Mouse (Mus musculus): Measurements from ENCODE around the gene L2hgdh. TPM values are rescaled to one million over a fixed set of nuclear protein-coding genes. Genes with fewer than 3 reads are reported as not detected.

The L2hgdh gene
- polyA plus RNA-seq, 1 experiment, result 0.05 TPM

DNA sequence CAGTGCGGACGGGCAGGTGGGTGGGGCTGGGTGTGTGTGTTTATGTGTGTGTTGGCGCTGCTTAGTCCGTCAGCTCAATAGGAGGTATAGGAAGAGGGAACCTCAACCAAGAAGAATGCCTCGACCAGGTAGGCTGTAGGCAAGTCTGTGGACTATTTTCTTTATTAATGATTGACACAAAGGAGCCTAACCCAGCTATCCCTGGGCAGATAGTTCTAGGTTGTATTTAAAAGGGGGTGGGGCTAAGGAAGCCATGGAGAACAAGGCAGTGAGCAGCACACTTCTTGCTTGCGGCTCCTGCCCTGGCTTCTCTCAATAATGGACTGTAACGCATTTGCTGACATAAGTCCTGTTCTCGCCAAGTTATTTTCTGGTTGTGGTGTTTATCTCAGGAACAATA lies 75.2 kb downstream of the L2hgdh start:
- TF ChIP-seq GATA1 (IDR thresholded peaks at IDR 0.05; ENCODE audit: low read length) (no peak), TAL1 (IDR thresholded peaks at IDR 0.05; ENCODE audit: low read length) (no peak)
- Histone ChIP-seq H3K4me1 (ENCODE audit: control insufficient read depth) (no peaks in the 10 kb centered on the region), H3K4me3 (replicated peaks) (no peak overlapping the region), H3K9me3 (ENCODE audit: control insufficient read depth, low read length) (no peaks in the 10 kb centered on the region), H3K36me3 (ENCODE audit: control insufficient read depth) (peaks cover 13% of the 10 kb centered on the region), H3K27me3 (ENCODE audit: control insufficient read depth) (no peaks in the 10 kb centered on the region)

DNA sequence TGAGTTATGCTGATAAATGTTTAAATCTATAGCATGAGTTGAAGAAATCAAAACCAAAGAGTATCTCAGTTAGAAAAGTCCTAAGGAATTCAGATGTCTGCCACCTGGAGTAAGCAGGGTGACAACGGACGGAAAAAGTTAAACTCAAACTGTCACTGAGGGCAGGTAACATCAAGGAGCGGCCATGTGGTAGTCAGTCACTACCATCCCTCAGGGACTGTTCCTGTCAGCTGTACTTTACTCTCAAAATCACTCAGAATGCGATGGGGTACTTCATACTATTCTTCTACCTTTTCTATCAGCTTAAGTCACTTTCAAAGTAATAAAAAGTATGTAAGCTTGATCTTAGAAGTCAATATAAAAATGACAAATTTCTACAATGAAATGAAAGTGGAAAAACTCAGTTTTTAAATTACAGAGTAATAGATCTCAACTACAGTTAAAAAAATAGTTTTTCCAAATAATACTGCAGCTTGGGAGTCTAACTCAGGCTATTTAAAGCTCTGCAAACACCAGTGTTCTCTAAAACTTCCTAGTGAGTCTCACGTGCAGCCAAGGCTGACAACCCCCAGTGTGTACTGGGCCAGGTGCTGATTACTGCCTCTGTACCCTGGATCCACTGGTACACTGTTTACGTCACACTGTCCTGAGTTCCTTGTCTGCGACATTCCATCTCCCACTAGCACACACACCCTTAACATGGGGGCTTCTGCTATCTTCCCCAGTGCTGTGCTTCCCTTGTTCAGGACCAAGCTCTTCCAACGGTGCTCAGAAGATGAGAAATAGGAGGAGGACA lies 78.7 kb downstream of the L2hgdh start:
- no peaks in the 10 kb centered on the region for H3K4me1 ChIP-seq (ENCODE audit: control insufficient read depth)
- H3K9me3 ChIP-seq (ENCODE audit: control insufficient read depth, low read length), result no peaks in the 10 kb centered on the region
- H3K27me3 ChIP-seq (ENCODE audit: control insufficient read depth), result no peaks in the 10 kb centered on the region
- H3K36me3 ChIP-seq (ENCODE audit: control insufficient read depth), result peaks cover 16% of the 10 kb centered on the region
- TF ChIP-seq TAL1 (IDR thresholded peaks at IDR 0.05; ENCODE audit: low read length) (no peak), GATA1 (IDR thresholded peaks at IDR 0.05; ENCODE audit: low read length) (no peak)
- H3K4me3 ChIP-seq (replicated peaks), result no peak overlapping the region

DNA sequence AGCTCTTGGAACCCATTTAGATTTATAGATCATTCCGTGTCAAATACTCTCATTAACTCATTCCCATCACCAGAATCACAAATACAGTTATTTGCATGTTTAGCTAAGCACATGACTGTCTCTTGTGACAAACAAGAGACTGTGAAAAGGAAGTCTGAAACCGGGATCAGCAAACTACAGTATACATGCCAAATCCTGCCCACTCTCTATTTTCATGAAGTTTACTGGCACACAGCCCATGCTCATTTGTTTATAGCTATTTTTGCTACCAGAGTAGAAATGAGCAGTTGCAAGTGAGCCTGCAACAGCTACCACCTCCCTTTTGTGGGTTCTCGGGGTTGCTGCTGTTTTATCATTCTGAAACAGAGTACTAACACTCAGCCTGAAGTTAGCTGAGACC lies 79.8 kb downstream of the L2hgdh start:
- Histone ChIP-seq H3K4me1 (ENCODE audit: control insufficient read depth) (no peaks in the 10 kb centered on the region), H3K4me3 (replicated peaks) (no peak overlapping the region), H3K27me3 (ENCODE audit: control insufficient read depth) (no peaks in the 10 kb centered on the region), H3K9me3 (ENCODE audit: control insufficient read depth, low read length) (no peaks in the 10 kb centered on the region), H3K36me3 (ENCODE audit: control insufficient read depth) (peaks cover 23% of the 10 kb centered on the region)
- TF ChIP-seq TAL1 (IDR thresholded peaks at IDR 0.05; ENCODE audit: low read length) (no peak), GATA1 (IDR thresholded peaks at IDR 0.05; ENCODE audit: low read length) (no peak)

DNA sequence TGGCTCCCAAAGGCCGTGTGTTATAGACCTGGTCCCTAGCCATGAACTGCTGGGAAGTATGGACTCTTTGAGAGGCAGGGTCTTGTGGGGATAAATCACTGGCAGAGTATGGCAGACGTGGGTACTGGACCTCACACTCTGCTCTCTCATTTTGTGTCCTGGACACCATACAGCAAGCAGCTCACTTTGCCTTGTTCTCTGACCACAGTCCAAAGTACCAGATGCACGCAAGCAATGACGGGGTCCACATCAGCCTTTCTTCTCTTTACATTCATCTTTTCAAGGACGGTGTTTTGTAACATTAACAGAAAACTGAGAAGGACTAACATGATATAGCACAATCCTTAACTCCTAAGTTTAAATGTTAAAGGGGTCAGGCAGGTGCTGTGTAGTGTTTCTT lies 81.8 kb downstream of the L2hgdh start:
- no peaks in the 10 kb centered on the region for H3K4me1 ChIP-seq (ENCODE audit: control insufficient read depth)
- peaks cover 34% of the 10 kb centered on the region for H3K36me3 ChIP-seq (ENCODE audit: control insufficient read depth)
- no peak overlapping the region for H3K4me3 ChIP-seq (replicated peaks)
- H3K9me3 ChIP-seq (ENCODE audit: control insufficient read depth, low read length), result no peaks in the 10 kb centered on the region
- TF ChIP-seq GATA1 (IDR thresholded peaks at IDR 0.05; ENCODE audit: low read length), result no peak
- TF ChIP-seq TAL1 (IDR thresholded peaks at IDR 0.05; ENCODE audit: low read length), result no peak
- no peaks in the 10 kb centered on the region for H3K27me3 ChIP-seq (ENCODE audit: control insufficient read depth)

Other genes starting within 250 kb of the L2hgdh start
- gene Vcpkmt, start 141.8 kb downstream of the L2hgdh start, polyA plus RNA-seq (2012), result 0.18 and 0.31 TPM in 2 replicates
- gene Sos2, start 43.0 kb downstream of the L2hgdh start, polyA plus RNA-seq (2012), result 0.56 and 0.90 TPM in 2 replicates
- gene Atp5s, start 77 bp upstream of the L2hgdh start, polyA plus RNA-seq (2012), result 1.2 TPM in 2 replicates
- gene Cdkl1, start 66.4 kb upstream of the L2hgdh start, polyA plus RNA-seq (2012), result 0.08 and 0.10 TPM in 2 replicates
- 0.07 and 0.21 TPM in 2 replicates for gene Atl1, start 167.7 kb upstream of the L2hgdh start, polyA plus RNA-seq (2012)
- gene Map4k5, start 168.3 kb upstream of the L2hgdh start, polyA plus RNA-seq (2012), result 1.2 and 2.0 TPM in 2 replicates

All from erythroblast, embryonic 14.5 days (primary cell).